In genomic region chr17:24429201-24429983, GRCm38 (mm10) we compare ENCODE assay signal across 10 mouse cellular contexts. TPM values are rescaled to one million over a fixed set of nuclear protein-coding genes. Genes with fewer than 3 reads are reported as not detected.
DNase-seq lines count a peak whose midpoint lies in the region; ATAC-seq and TF ChIP-seq lines count a peak whose summit lies in the region.
"Had no signal": no experiment of that assay in that cellular context is flagged by ENCODE, and none has a peak within 500 bp of the region (broad histone marks: within the 10 kb centered on the region; RNA-seq: fewer than 3 reads in every experiment).

No protein-coding gene starts in this region.

- peaks cover 29% of the 10 kb centered on the region for H3K36me3 ChIP-seq in lung, embryonic 14.5 days (ENCODE audit: insufficient read depth)
- H3K36me3 ChIP-seq in heart, embryonic 14.5 days (ENCODE audit: control insufficient read depth, insufficient read depth, low read length), result peaks cover 35% of the 10 kb centered on the region
- H3K36me3 ChIP-seq in stomach, embryonic 15.5 days, result peaks cover 9% of the 10 kb centered on the region
- peaks cover 5% of the 10 kb centered on the region for H3K36me3 ChIP-seq in forebrain, postnatal 0 days (ENCODE audit: insufficient read depth)

- peak overlapping the region; percentile 36; the same call in 1 of the 2 replicates for H3K27ac ChIP-seq in lung, embryonic 14.5 days (ENCODE audit: low read depth)
- H3K27ac ChIP-seq in heart, embryonic 14.5 days (replicated peaks in 1 of 2; ENCODE audit: control insufficient read depth in 1 of 2, insufficient read depth in 1 of 2, low read depth in 2 of 2, low read length in 2 of 2), result peak overlapping the region; percentile 91 to 98
- peak overlapping the region; percentile 48; the same call in 1 of the 2 replicates for H3K27ac ChIP-seq in stomach, embryonic 15.5 days
- no peak overlapping the region for H3K27ac ChIP-seq in forebrain, postnatal 0 days (ENCODE audit: low read depth, low read length)
- H3K27ac ChIP-seq: limb, embryonic 12.5 days had no signal

- no peak overlapping the region for H3K9ac ChIP-seq in lung, embryonic 14.5 days
- peak overlapping the region; percentile 63 for H3K9ac ChIP-seq in heart, embryonic 14.5 days (ENCODE audit: low read length)
- no peak overlapping the region for H3K9ac ChIP-seq in stomach, embryonic 15.5 days
- no peak overlapping the region for H3K9ac ChIP-seq in forebrain, postnatal 0 days
- H3K9ac ChIP-seq: limb, embryonic 12.5 days had no signal

- no peak overlapping the region for H3K4me2 ChIP-seq in lung, embryonic 14.5 days
- H3K4me2 ChIP-seq in heart, embryonic 14.5 days (ENCODE audit: low read length), result peak overlapping the region; percentile 49
- H3K4me2 ChIP-seq in stomach, embryonic 15.5 days, result peak overlapping the region; percentile 16; the same call in 1 of the 2 replicates
- H3K4me2 ChIP-seq in forebrain, postnatal 0 days (ENCODE audit: low read depth), result no peak overlapping the region
- H3K4me2 ChIP-seq: limb, embryonic 12.5 days had no signal

- H3K9me3 ChIP-seq in lung, embryonic 14.5 days (ENCODE audit: low read depth, low read length), result no peaks in the 10 kb centered on the region
- no peaks in the 10 kb centered on the region for H3K9me3 ChIP-seq in heart, embryonic 14.5 days (ENCODE audit: control insufficient read depth, low read length)
- H3K9me3 ChIP-seq in stomach, embryonic 15.5 days, result no peaks in the 10 kb centered on the region
- H3K9me3 ChIP-seq in forebrain, postnatal 0 days (ENCODE audit: low read length), result no peaks in the 10 kb centered on the region
- H3K9me3 ChIP-seq: limb, embryonic 12.5 days had no signal

- no peak for TF ChIP-seq CTCF in lung, embryonic 14.5 days (IDR thresholded peaks at IDR 0.05; ENCODE audit: low read depth)
- no peak for TF ChIP-seq CTCF in forebrain, postnatal 0 days (IDR thresholded peaks at IDR 0.05; ENCODE audit: low read depth)

- no peak for ATAC-seq in lung, embryonic 14.5 days (ENCODE audit: insufficient read depth)
- ATAC-seq in heart, embryonic 14.5 days (ENCODE audit: insufficient number of reproducible peaks, insufficient read depth, low FRiP score, low read depth), result peak; percentile 31
- ATAC-seq in stomach, embryonic 15.5 days (ENCODE audit: insufficient read depth, low FRiP score, low read depth), result peak; percentile 20; the same call in 1 of the 2 replicates
- ATAC-seq in forebrain, postnatal 0 days, result no peak
- ATAC-seq: Patski had no signal

- H3K4me1 ChIP-seq in lung, embryonic 14.5 days (ENCODE audit: insufficient read depth), result no peaks in the 10 kb centered on the region
- peaks cover 21% of the 10 kb centered on the region in 2 experiments for H3K4me1 ChIP-seq in heart, embryonic 14.5 days (ENCODE audit: control insufficient read depth in 2 of 2, insufficient read depth in 2 of 2, low read length in 2 of 2)
- peaks cover 12% of the 10 kb centered on the region for H3K4me1 ChIP-seq in stomach, embryonic 15.5 days
- H3K4me1 ChIP-seq in forebrain, postnatal 0 days (ENCODE audit: insufficient read depth), result no peaks in the 10 kb centered on the region

- H3K4me3 ChIP-seq in lung, embryonic 14.5 days (ENCODE audit: low read depth, low read length), result no peak overlapping the region
- peak overlapping the region; percentile 11 to 18 for H3K4me3 ChIP-seq in heart, embryonic 14.5 days (ENCODE audit: control insufficient read depth in 1 of 2, insufficient read depth in 1 of 2, low read depth in 1 of 2, low read length in 2 of 2)
- no peak overlapping the region for H3K4me3 ChIP-seq in stomach, embryonic 15.5 days (replicated peaks)
- no peak overlapping the region for H3K4me3 ChIP-seq in forebrain, postnatal 0 days (ENCODE audit: low read depth, low read length)
- H3K4me3 ChIP-seq: limb, embryonic 12.5 days had no signal

- H3K27me3 ChIP-seq in lung, embryonic 14.5 days (ENCODE audit: insufficient read depth, low read length), result no peaks in the 10 kb centered on the region
- no peaks in the 10 kb centered on the region for H3K27me3 ChIP-seq in heart, embryonic 14.5 days (ENCODE audit: control insufficient read depth, insufficient read depth, low read length)
- no peaks in the 10 kb centered on the region for H3K27me3 ChIP-seq in stomach, embryonic 15.5 days (replicated peaks)
- no peaks in the 10 kb centered on the region for H3K27me3 ChIP-seq in forebrain, postnatal 0 days (ENCODE audit: insufficient read depth, low read length)
- H3K27me3 ChIP-seq: limb, embryonic 12.5 days; Patski had no signal

- DNase-seq in gastrocnemius, postnatal 25 days, result peak; percentile 55
- DNase-seq in gastrocnemius, postnatal 10 days, result no peak
- DNase-seq in lung, embryonic 14.5 days, result no peak
- no peak for DNase-seq in lung, postnatal 14 days
- DNase-seq in forebrain, postnatal 0 days, result no peak
- DNase-seq in cerebellum, postnatal 25 days, result no peak

- 75% methylated on average over 14 of the region's 14 CpGs for WGBS in lung, embryonic 14.5 days
- WGBS in heart, embryonic 14.5 days, result 51% methylated on average over 14 of the region's 14 CpGs
- 76% methylated on average over 14 of the region's 14 CpGs for WGBS in stomach, embryonic 15.5 days
- 83% methylated on average over 14 of the region's 14 CpGs for WGBS in forebrain, postnatal 0 days

RNA-seq across cellular contexts. Expression of gene Eci1, which starts 3.0 kb away (rescaled TPM):
- total RNA-seq in gastrocnemius, postnatal 25 days (2021), result 100 to 1,000 TPM; 134 to 161 TPM
- 100 to 1,000 TPM; 147 to 161 TPM for total RNA-seq in gastrocnemius, postnatal 10 days (2021)
- polyA plus RNA-seq in lung, embryonic 14.5 days (2014; fragmentation: Nextera tagmentation; extraction: Ambion mirVana), result 79.8 and 80.8 TPM in 2 replicates
- 283 and 294 TPM in 2 replicates for polyA plus RNA-seq in heart, embryonic 14.5 days (2014; fragmentation: Nextera tagmentation; extraction: Ambion mirVana)
- polyA plus RNA-seq in stomach, embryonic 15.5 days (2015; fragmentation: Nextera tagmentation; extraction: Ambion mirVana), result 137 and 157 TPM in 2 replicates
- total RNA-seq in forebrain, postnatal 0 days (2014; rRNA removed), result 20.2 and 22.0 TPM in 2 replicates
- polyA plus RNA-seq in forebrain, postnatal 0 days (2015; fragmentation: Nextera tagmentation; extraction: Ambion mirVana), result 23.3 and 30.0 TPM in 2 replicates

RNA-seq across cellular contexts. Expression of gene Dnase1l2, which starts 13.5 kb away (rescaled TPM):
- total RNA-seq in gastrocnemius, postnatal 25 days (2021), result 1 to 10 TPM; 1.0 to 1.5 TPM
- total RNA-seq in gastrocnemius, postnatal 10 days (2021), result 1 to 10 TPM in 1 of 2 experiments, under 1 TPM in 1; 0.63 to 1.7 TPM
- 1.8 and 2.6 TPM in 2 replicates for polyA plus RNA-seq in lung, embryonic 14.5 days (2014; fragmentation: Nextera tagmentation; extraction: Ambion mirVana)
- polyA plus RNA-seq in heart, embryonic 14.5 days (2014; fragmentation: Nextera tagmentation; extraction: Ambion mirVana), result 1.5 and 2.4 TPM in 2 replicates
- polyA plus RNA-seq in stomach, embryonic 15.5 days (2015; fragmentation: Nextera tagmentation; extraction: Ambion mirVana), result 2.7 and 4.6 TPM in 2 replicates
- total RNA-seq in forebrain, postnatal 0 days (2014; rRNA removed), result 4.7 and 6.2 TPM in 2 replicates
- 0.82 and 0.92 TPM in 2 replicates for polyA plus RNA-seq in forebrain, postnatal 0 days (2015; fragmentation: Nextera tagmentation; extraction: Ambion mirVana)

RNA-seq across cellular contexts. Expression of gene Rnps1, which starts 15.0 kb away (rescaled TPM):
- 10 to 100 TPM; 47.3 to 50.6 TPM for total RNA-seq in gastrocnemius, postnatal 25 days (2021)
- total RNA-seq in gastrocnemius, postnatal 10 days (2021), result 10 to 100 TPM; 59.1 to 67.5 TPM
- 282 and 292 TPM in 2 replicates for polyA plus RNA-seq in lung, embryonic 14.5 days (2014; fragmentation: Nextera tagmentation; extraction: Ambion mirVana)
- polyA plus RNA-seq in heart, embryonic 14.5 days (2014; fragmentation: Nextera tagmentation; extraction: Ambion mirVana), result 196 and 203 TPM in 2 replicates
- polyA plus RNA-seq in stomach, embryonic 15.5 days (2015; fragmentation: Nextera tagmentation; extraction: Ambion mirVana), result 230 and 250 TPM in 2 replicates
- 289 and 291 TPM in 2 replicates for total RNA-seq in forebrain, postnatal 0 days (2014; rRNA removed)
- 361 and 363 TPM in 2 replicates for polyA plus RNA-seq in forebrain, postnatal 0 days (2015; fragmentation: Nextera tagmentation; extraction: Ambion mirVana)

RNA-seq across cellular contexts. Expression of gene E4f1, which starts 40.7 kb away (rescaled TPM):
- total RNA-seq in gastrocnemius, postnatal 25 days (2021), result 10 to 100 TPM in 1 of 2 experiments, 1 to 10 TPM in 1; 9.4 to 10.2 TPM
- total RNA-seq in gastrocnemius, postnatal 10 days (2021), result 10 to 100 TPM; 10.8 to 17.3 TPM
- 22.3 and 25.2 TPM in 2 replicates for polyA plus RNA-seq in lung, embryonic 14.5 days (2014; fragmentation: Nextera tagmentation; extraction: Ambion mirVana)
- 16.0 and 17.6 TPM in 2 replicates for polyA plus RNA-seq in heart, embryonic 14.5 days (2014; fragmentation: Nextera tagmentation; extraction: Ambion mirVana)
- polyA plus RNA-seq in stomach, embryonic 15.5 days (2015; fragmentation: Nextera tagmentation; extraction: Ambion mirVana), result 30.8 and 33.7 TPM in 2 replicates
- total RNA-seq in forebrain, postnatal 0 days (2014; rRNA removed), result 34.2 and 37.5 TPM in 2 replicates
- polyA plus RNA-seq in forebrain, postnatal 0 days (2015; fragmentation: Nextera tagmentation; extraction: Ambion mirVana), result 9.2 and 25.6 TPM in 2 replicates

RNA-seq across cellular contexts. Expression of gene Pgp, which starts 40.8 kb away (rescaled TPM):
- 10 to 100 TPM; 50.8 to 55.0 TPM for total RNA-seq in gastrocnemius, postnatal 25 days (2021)
- 10 to 100 TPM; 34.1 to 39.2 TPM for total RNA-seq in gastrocnemius, postnatal 10 days (2021)
- 57.9 and 60.2 TPM in 2 replicates for polyA plus RNA-seq in lung, embryonic 14.5 days (2014; fragmentation: Nextera tagmentation; extraction: Ambion mirVana)
- polyA plus RNA-seq in heart, embryonic 14.5 days (2014; fragmentation: Nextera tagmentation; extraction: Ambion mirVana), result 65.7 and 66.6 TPM in 2 replicates
- polyA plus RNA-seq in stomach, embryonic 15.5 days (2015; fragmentation: Nextera tagmentation; extraction: Ambion mirVana), result 64.6 and 65.3 TPM in 2 replicates
- 37.8 and 39.5 TPM in 2 replicates for total RNA-seq in forebrain, postnatal 0 days (2014; rRNA removed)
- 68.1 and 72.5 TPM in 2 replicates for polyA plus RNA-seq in forebrain, postnatal 0 days (2015; fragmentation: Nextera tagmentation; extraction: Ambion mirVana)

Comparison
In these comparisons a context has a peak if more than half of its experiments do, and no peak if none do; other contexts are left out.
1. ATAC-seq: peak in heart, embryonic 14.5 days (single experiment) and stomach, embryonic 15.5 days (single experiment); none in lung, embryonic 14.5 days (single experiment) and forebrain, postnatal 0 days (single experiment).
2. H3K4me2 ChIP-seq: peak in heart, embryonic 14.5 days (single experiment) and stomach, embryonic 15.5 days (single experiment); none in lung, embryonic 14.5 days (single experiment) and forebrain, postnatal 0 days (single experiment).
3. H3K4me3 ChIP-seq: peak in heart, embryonic 14.5 days (2 of 2); none in lung, embryonic 14.5 days (single experiment), stomach, embryonic 15.5 days (single experiment) and forebrain, postnatal 0 days (single experiment).